Mouse (Mus musculus): Measurements from ENCODE around the gene Ano6. TPM values are rescaled to one million over a fixed set of nuclear protein-coding genes. Genes with fewer than 3 reads are reported as not detected.

Ano6 gene
- total and polyA plus RNA-seq, 3 experiments = 14.9 to 27.0 (median 18.4) TPM

- no peak overlapping the region for H3K9ac ChIP-seq (ENCODE audit: insufficient read depth, low read depth)
- H3K4me1 ChIP-seq (ENCODE audit: control insufficient read depth in 1 of 2, insufficient read depth in 2 of 2) = no peaks in the 10 kb centered on the region
- no peak for TF ChIP-seq USF2 (conservative IDR thresholded peaks at IDR 0.05; ENCODE audit: low read depth, low read length)
- no peak for TF ChIP-seq MAFK (IDR thresholded peaks at IDR 0.05; ENCODE audit: insufficient replicate concordance, low read length)
- TF ChIP-seq MAX (IDR thresholded peaks at IDR 0.05; ENCODE audit: low read length) = no peak
- no peak for TF ChIP-seq RCOR1 (conservative IDR thresholded peaks at IDR 0.05; ENCODE audit: low read depth, low read length)
- no peak for TF ChIP-seq KAT2A (IDR thresholded peaks at IDR 0.05; ENCODE audit: insufficient replicate concordance, low read length)
- no peak for TF ChIP-seq E2F4 (IDR thresholded peaks at IDR 0.05; ENCODE audit: insufficient replicate concordance, low read depth, low read length)
- no peak for TF ChIP-seq NELFE (IDR thresholded peaks at IDR 0.05; ENCODE audit: low read depth, low read length)
- no peak for TF ChIP-seq MEF2A (IDR thresholded peaks at IDR 0.05; ENCODE audit: borderline replicate concordance, low read depth, low read length)
- TF ChIP-seq ETS1 (conservative IDR thresholded peaks at IDR 0.05; ENCODE audit: low read depth, low read length) = no peak
- TF ChIP-seq ZNF384 (IDR thresholded peaks at IDR 0.05; ENCODE audit: low read depth, low read length) = no peak
- TF ChIP-seq CHD1 (IDR thresholded peaks at IDR 0.05; ENCODE audit: low read depth, low read length) = no peak
- TF ChIP-seq HCFC1 (IDR thresholded peaks at IDR 0.05; ENCODE audit: low read depth, low read length) = no peak
- TF ChIP-seq TCF12 (IDR thresholded peaks at IDR 0.05; ENCODE audit: low read depth, low read length) = no peak
- no peak for TF ChIP-seq BHLHE40 (IDR thresholded peaks at IDR 0.05; ENCODE audit: low read depth, low read length)
- TF ChIP-seq TBP (conservative IDR thresholded peaks at IDR 0.05; ENCODE audit: low read depth, low read length) = no peak
- H3K4me3 ChIP-seq (replicated peaks in 1 of 3; ENCODE audit: low read depth in 2 of 3, low read length in 2 of 3, poor library complexity in 1 of 3) = no peak overlapping the region
- no peak for DNase-seq (ENCODE audit: extremely low read depth)
- no peaks in the 10 kb centered on the region for H3K27me3 ChIP-seq (replicated peaks)
- no peak overlapping the region for H3K4me2 ChIP-seq (ENCODE audit: insufficient read depth, low read depth, poor library complexity, severe bottlenecking)
- dilution Hi-C loops (cut with MboI; ENCODE audit: extremely low pct_ligation_motif_present, extremely low pct_unique_long_range_greater_than_20kb, low sequenced_read_pairs) = no loop called here
- peaks cover 3% of the 10 kb centered on the region for H3K9me3 ChIP-seq (replicated peaks; ENCODE audit: low read length)
- in situ Hi-C loops (cut with MboI; ENCODE audit: low pct_ligation_motif_present, low pct_unique_long_range_greater_than_20kb, low sequenced_read_pairs) = no loop called here
- H3K27ac ChIP-seq (ENCODE audit: insufficient read depth, low read depth) = no peak overlapping the region
- no peaks in the 10 kb centered on the region for H3K79me2 ChIP-seq (replicated peaks; ENCODE audit: control insufficient read depth, extremely low read depth, insufficient read depth, poor library complexity, severe bottlenecking)
- H3K36me3 ChIP-seq (replicated peaks in 1 of 2; ENCODE audit: control insufficient read depth in 1 of 2, insufficient read depth in 1 of 2, low read length in 1 of 2) = no peaks in the 10 kb centered on the region
Measured at GRCm38 (mm10) chr15:96011640-96012390, 221.2 kb downstream of the Ano6 start.

- in situ Hi-C loops (cut with MboI; ENCODE audit: low pct_ligation_motif_present, low pct_unique_long_range_greater_than_20kb, low sequenced_read_pairs) = no loop called here
- TF ChIP-seq EP300 (IDR thresholded peaks at IDR 0.05; ENCODE audit: low read length) = no peak
- peaks cover 7% of the 10 kb centered on the region for H3K9me3 ChIP-seq (replicated peaks; ENCODE audit: low read length)
- no peaks in the 10 kb centered on the region for H3K36me3 ChIP-seq (replicated peaks in 1 of 2; ENCODE audit: control insufficient read depth in 1 of 2, insufficient read depth in 1 of 2, low read length in 1 of 2)
- no peak for DNase-seq (ENCODE audit: extremely low read depth)
- no peak overlapping the region for H3K27ac ChIP-seq (ENCODE audit: insufficient read depth, low read depth)
- no peaks in the 10 kb centered on the region for H3K79me2 ChIP-seq (replicated peaks; ENCODE audit: control insufficient read depth, extremely low read depth, insufficient read depth, poor library complexity, severe bottlenecking)
- H3K4me3 ChIP-seq (replicated peaks in 1 of 3; ENCODE audit: low read depth in 2 of 3, low read length in 2 of 3, poor library complexity in 1 of 3) = no peak overlapping the region
- H3K27me3 ChIP-seq (replicated peaks) = no peaks in the 10 kb centered on the region
- H3K4me1 ChIP-seq (ENCODE audit: control insufficient read depth in 1 of 2, insufficient read depth in 2 of 2) = no peaks in the 10 kb centered on the region
- H3K9ac ChIP-seq (ENCODE audit: insufficient read depth, low read depth) = no peak overlapping the region
- H3K4me2 ChIP-seq (ENCODE audit: insufficient read depth, low read depth, poor library complexity, severe bottlenecking) = no peak overlapping the region
- dilution Hi-C loops (cut with MboI; ENCODE audit: extremely low pct_ligation_motif_present, extremely low pct_unique_long_range_greater_than_20kb, low sequenced_read_pairs) = no loop called here
Measured at GRCm38 (mm10) chr15:96012391-96012775, 221.7 kb downstream of the Ano6 start.

All from CH12.LX (cell line).